Mouse (Mus musculus) CH12.LX (cell line): ENCODE results near the gene Edil3. TPM values are rescaled to one million over a fixed set of nuclear protein-coding genes. Genes with fewer than 3 reads are reported as not detected.

ENCODE experiments used
- DNase-seq: peaks from one replicate; pipeline ENCODE4 v3.0.0-alpha.2; 2013; ENCODE audit errors: extremely low read depth
- H3K27ac ChIP-seq: 2 replicates; pipeline ENCODE4 v1.5.1; 2012; ENCODE audit warnings: low read depth, mild to moderate bottlenecking, control low read depth, moderate library complexity; ENCODE audit not compliant: insufficient read depth
- H3K27me3 ChIP-seq: replicated peaks from 2 replicates; pipeline ENCODE3; 2012; ENCODE audit warnings: inconsistent platforms
- H3K36me3 ChIP-seq, 2 experiments: replicated peaks in 1 of 2; 2 replicates each; pipeline versions ENCODE3 to v1.6.1; 2012; ENCODE audit warnings: inconsistent platforms in 1 of 2, low read length in 1 of 2, mild to moderate bottlenecking in 1 of 2, mixed read lengths in 1 of 2, moderate library complexity in 1 of 2; ENCODE audit not compliant: control insufficient read depth in 1 of 2, insufficient read depth in 1 of 2
- H3K4me1 ChIP-seq, 2 experiments: 2 replicates each; pipeline ENCODE4 v1.6.1; 2012; ENCODE audit warnings: inconsistent platforms in 1 of 2, moderate library complexity in 1 of 2; ENCODE audit not compliant: insufficient read depth in 2 of 2, control insufficient read depth in 1 of 2
- H3K4me2 ChIP-seq: 2 replicates; pipeline ENCODE4 v1.6.1; 2012; ENCODE audit warnings: low read depth, mild to moderate bottlenecking, control low read depth; ENCODE audit not compliant: poor library complexity, insufficient read depth, severe bottlenecking
- H3K4me3 ChIP-seq, 3 experiments: fragments of 150-350 bp in 1 of 3; sonication (generic) in 1 of 3; replicated peaks in 1 of 3; 2 replicates each; pipeline versions ENCODE3 to v1.5.1; 2011 to 2012; ENCODE audit warnings: low read depth in 2 of 3, low read length in 2 of 3, mild to moderate bottlenecking in 2 of 3, moderate library complexity in 2 of 3, control low read depth in 1 of 3, improper control_type of control experiment in 1 of 3, inconsistent platforms in 1 of 3, mixed read lengths in 1 of 3; ENCODE audit not compliant: poor library complexity in 1 of 3
- H3K79me2 ChIP-seq: replicated peaks from 2 replicates; pipeline ENCODE4 v1.6.1; 2012; ENCODE audit warnings: mild to moderate bottlenecking, moderate library complexity; ENCODE audit not compliant: control insufficient read depth, poor library complexity, insufficient read depth, severe bottlenecking; ENCODE audit errors: extremely low read depth
- H3K9ac ChIP-seq: 2 replicates; pipeline ENCODE4 v1.6.1; 2012; ENCODE audit warnings: low read depth, mild to moderate bottlenecking, control low read depth, moderate library complexity; ENCODE audit not compliant: insufficient read depth
- H3K9me3 ChIP-seq: replicated peaks from 2 replicates; pipeline ENCODE3; 2012; ENCODE audit warnings: low read length, inconsistent platforms, mixed read lengths
- CHD2 ChIP-seq: IDR thresholded peaks from 2 replicates; pipeline ENCODE4 v1.6.1; 2011; ENCODE audit warnings: low read length, improper control_type of control experiment
- E2F4 ChIP-seq: IDR thresholded peaks from 2 replicates; pipeline ENCODE4 v1.6.1; 2011; ENCODE audit warnings: low read depth, low read length, improper control_type of control experiment; ENCODE audit not compliant: insufficient replicate concordance
- EP300 ChIP-seq: IDR thresholded peaks from 2 replicates; pipeline ENCODE4 v1.6.1; 2011; ENCODE audit warnings: low read length, improper control_type of control experiment
- ETS1 ChIP-seq: conservative IDR thresholded peaks from 2 replicates; pipeline ENCODE4 v1.6.1; 2012; ENCODE audit warnings: low read depth, mild to moderate bottlenecking, inconsistent platforms, low read length, improper control_type of control experiment, moderate library complexity
- IRF4 ChIP-seq: IDR thresholded peaks from 2 replicates; pipeline ENCODE4 v1.6.1; 2014; ENCODE audit warnings: low read depth, mild to moderate bottlenecking, inconsistent platforms, low read length, improper control_type of control experiment
- JUND ChIP-seq: conservative IDR thresholded peaks from 2 replicates; pipeline ENCODE4 v1.6.1; 2011; ENCODE audit warnings: low read depth, low read length, improper control_type of control experiment
- MAX ChIP-seq: IDR thresholded peaks from 2 replicates; pipeline ENCODE4 v1.6.1; 2011; ENCODE audit warnings: low read length, improper control_type of control experiment
- MAZ ChIP-seq: IDR thresholded peaks from 2 replicates; pipeline ENCODE4 v1.6.1; 2012; ENCODE audit warnings: low read depth, mild to moderate bottlenecking, inconsistent platforms, low read length, improper control_type of control experiment, moderate library complexity
- MXI1 ChIP-seq: IDR thresholded peaks from 2 replicates; pipeline ENCODE4 v1.6.1; 2011; ENCODE audit warnings: mild to moderate bottlenecking, low read depth, low read length, improper control_type of control experiment
- MYC ChIP-seq: IDR thresholded peaks from 2 replicates; pipeline ENCODE4 v1.6.1; 2011; ENCODE audit warnings: low read depth, mild to moderate bottlenecking, improper control_type of control experiment, low read length
- POLR2AphosphoS2 ChIP-seq: IDR thresholded peaks from 2 replicates; pipeline ENCODE4 v1.6.1; 2011; ENCODE audit warnings: low read depth, low read length, improper control_type of control experiment
- RCOR1 ChIP-seq: conservative IDR thresholded peaks from 2 replicates; pipeline ENCODE4 v1.6.1; 2012; ENCODE audit warnings: low read depth, mild to moderate bottlenecking, inconsistent platforms, low read length, improper control_type of control experiment
- SIN3A ChIP-seq: IDR thresholded peaks from 2 replicates; pipeline ENCODE4 v1.6.1; 2012; ENCODE audit warnings: low read length, improper control_type of control experiment, inconsistent platforms
- SMC3 ChIP-seq: IDR thresholded peaks from 2 replicates; pipeline ENCODE4 v1.6.1; 2011; ENCODE audit warnings: low read depth, low read length, improper control_type of control experiment
- TBP ChIP-seq: conservative IDR thresholded peaks from 2 replicates; pipeline ENCODE4 v1.6.1; 2011; ENCODE audit warnings: low read depth, low read length, improper control_type of control experiment
- TCF12 ChIP-seq: IDR thresholded peaks from 2 replicates; pipeline ENCODE4 v1.6.1; 2014; ENCODE audit warnings: low read depth, mild to moderate bottlenecking, inconsistent platforms, low read length, improper control_type of control experiment
- USF2 ChIP-seq: conservative IDR thresholded peaks from 2 replicates; pipeline ENCODE4 v1.6.1; 2011; ENCODE audit warnings: low read depth, low read length, improper control_type of control experiment
- ZC3H11A ChIP-seq: IDR thresholded peaks from 2 replicates; pipeline ENCODE4 v1.6.1; 2012; ENCODE audit warnings: low read depth, mild to moderate bottlenecking, inconsistent platforms, low read length, improper control_type of control experiment
- ZNF384 ChIP-seq: IDR thresholded peaks from 2 replicates; pipeline ENCODE4 v1.6.1; 2012; ENCODE audit warnings: low read depth, low read length, improper control_type of control experiment, inconsistent platforms
- dilution Hi-C: fragments of 300-500 bp; cut with MboI; formaldehyde crosslinking; loops from 2 replicates; pipeline ENCODE4 v1.14.3; 2020; ENCODE audit warnings: low sequenced_read_pairs; ENCODE audit not compliant: extremely low pct_unique_long_range_greater_than_20kb, extremely low pct_ligation_motif_present
- in situ Hi-C: fragments of 300-500 bp; cut with MboI; formaldehyde crosslinking; loops from 3 replicates; pipeline ENCODE4 v1.14.3; 2019; ENCODE audit warnings: low sequenced_read_pairs, low pct_ligation_motif_present, low pct_unique_long_range_greater_than_20kb, mixed read lengths
- polyA plus RNA-seq: library from polyadenylated mRNA; unstranded; fragments of >175 nt; gene quantifications from 2 replicates; pipeline ENCODE4 v1.2.1, GENCODE M21; 2012; ENCODE audit warnings: low read depth; ENCODE audit not compliant: insufficient read length
- total RNA-seq, 2 experiments: library from RNA; depleted of rRNA; stranded (reverse); fragments of 300-350 nt in 1 of 2; fragments of >200 nt in 1 of 2; gene quantifications; 2 replicates each; pipeline ENCODE4 v1.2.3; 2012 to 2014

The Edil3 gene
- total and polyA plus RNA-seq, 3 experiments: not detected

- DNase-seq: peak; percentile 79
- Histone ChIP-seq H3K9me3 (no peaks in the 10 kb centered on the region), H3K4me1 (peaks cover 0 to 15% of the 10 kb centered on the region in 2 experiments; a peak in 2 of 4 replicates), H3K9ac (no peak overlapping the region), H3K4me3 (no peak overlapping the region), H3K27me3 (no peaks in the 10 kb centered on the region)
- dilution Hi-C loops: no loop called here
- no peak for TF ChIP-seq RCOR1
- TF ChIP-seq E2F4: no peak
- TF ChIP-seq MAX: no peak
- TF ChIP-seq EP300: 0 out of 2 replicates have a peak, but pooled peaks have one; percentile 8
- TF ChIP-seq TCF12: no peak
- no peak for TF ChIP-seq CHD2
- no peak for TF ChIP-seq TBP
- TF ChIP-seq MYC: no peak
- no peak for TF ChIP-seq ZNF384
- TF ChIP-seq ETS1: peak; percentile 45; the same call in 1 of the 2 replicates
- no peak for TF ChIP-seq JUND
- TF ChIP-seq POLR2AphosphoS2: no peak
- no peak for TF ChIP-seq MXI1
- no peak for TF ChIP-seq SIN3A
- TF ChIP-seq, all 38 proteins: peak for 2
- in situ Hi-C loops: no loop called here
- Histone ChIP-seq H3K27ac (no peak overlapping the region), H3K36me3 (no peaks in the 10 kb centered on the region), H3K4me2 (no peak overlapping the region), H3K79me2 (no peaks in the 10 kb centered on the region)
Measured at GRCm38 (mm10) chr13:88810097-88810496, 11.2 kb upstream of the Edil3 start.

DNA sequence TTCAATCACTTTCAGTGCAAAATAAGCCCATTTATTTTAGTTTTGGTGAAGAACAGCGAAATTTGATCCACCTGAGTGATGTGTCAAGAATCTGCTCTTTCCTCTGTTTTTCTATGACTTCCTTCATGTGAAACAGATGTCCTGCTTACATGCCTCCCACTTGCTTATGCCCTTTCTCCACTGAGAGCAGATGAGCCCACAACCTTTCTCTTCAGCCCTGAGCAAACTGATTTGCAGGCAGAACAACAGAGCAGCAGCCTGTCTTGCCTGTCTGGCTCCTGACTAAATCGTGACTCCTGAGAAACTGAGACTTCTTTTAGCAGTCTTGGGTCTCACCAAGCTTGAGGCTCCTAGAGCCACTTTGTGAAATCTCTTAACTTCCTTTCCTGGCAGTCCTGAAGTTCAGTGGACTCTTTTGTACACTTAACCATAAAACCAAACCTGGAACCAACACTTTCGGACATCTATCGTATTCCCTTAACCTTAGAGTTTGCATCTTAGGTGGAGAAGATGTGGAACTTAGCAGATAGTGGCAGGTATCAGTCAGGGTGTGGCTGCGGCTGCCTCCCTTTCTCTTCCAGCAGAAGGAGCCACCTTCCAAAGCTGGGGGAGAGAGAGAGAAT, 475 bp upstream of the Edil3 start:
- Histone ChIP-seq H3K4me3 (no peak overlapping the region), H3K4me2 (no peak overlapping the region), H3K9me3 (peaks cover 7% of the 10 kb centered on the region), H3K27me3 (no peaks in the 10 kb centered on the region), H3K36me3 (no peaks in the 10 kb centered on the region), H3K27ac (no peak overlapping the region), H3K4me1 (peaks cover 0 to 3% of the 10 kb centered on the region in 2 experiments; a peak in 1 of 4 replicates), H3K9ac (no peak overlapping the region), H3K79me2 (no peaks in the 10 kb centered on the region)
- dilution Hi-C loops (no loop called here), in situ Hi-C loops (no loop called here)
- no peak for DNase-seq
- TF ChIP-seq ZC3H11A: no peak
- TF ChIP-seq MAZ: no peak
- no peak for TF ChIP-seq SMC3
- TF ChIP-seq USF2: no peak
- no peak for TF ChIP-seq E2F4
- TF ChIP-seq IRF4: no peak
